Mouse (Mus musculus) MEL (cell line): ENCODE data around the gene Hist1h2ae. TPM values are rescaled to one million over a fixed set of nuclear protein-coding genes. Genes with fewer than 3 reads are reported as not detected.
"Not testable (repeated sequence)": the region's sequence is repeated elsewhere in the genome, so short reads cannot be mapped to it uniquely, and the experiment has no call there.

Source experiments
- DNase-seq: peaks from one replicate; pipeline ENCODE4 v3.0.0; 2011; ENCODE audit warnings: low read depth, low spot score
- H3K27ac ChIP-seq: 2 replicates; pipeline ENCODE4 v1.5.1; 2012; ENCODE audit warnings: low read depth, mild to moderate bottlenecking, control low read depth, low read length, moderate library complexity; ENCODE audit not compliant: control insufficient read depth
- H3K27me3 ChIP-seq, 2 experiments: fragments of 150-350 bp in 1 of 2; sonication (generic) in 1 of 2; 2 replicates each; pipeline ENCODE4 v1.6.1; 2012; ENCODE audit warnings: low read length in 2 of 2, mild to moderate bottlenecking in 2 of 2, improper control_type of control experiment in 1 of 2, moderate library complexity in 1 of 2; ENCODE audit not compliant: insufficient read depth in 2 of 2, control insufficient read depth in 1 of 2
- H3K36me3 ChIP-seq, 2 experiments: 2 replicates each; pipeline ENCODE4 v1.6.1; 2012 to 2014; ENCODE audit warnings: low read length in 2 of 2, improper control_type of control experiment in 1 of 2, inconsistent platforms in 1 of 2, mild to moderate bottlenecking in 1 of 2; ENCODE audit not compliant: insufficient read depth in 2 of 2, control insufficient read depth in 1 of 2
- H3K4me1 ChIP-seq, 2 experiments: fragments of 150-350 bp in 1 of 2; sonication (generic) in 1 of 2; 2 replicates each; pipeline ENCODE4 v1.6.1; 2012; ENCODE audit warnings: low read length in 2 of 2, improper control_type of control experiment in 1 of 2, mild to moderate bottlenecking in 1 of 2; ENCODE audit not compliant: insufficient read depth in 2 of 2, control insufficient read depth in 1 of 2
- H3K4me3 ChIP-seq, 2 experiments: fragments of 150-350 bp in 1 of 2; sonication (generic) in 1 of 2; 2 replicates each; pipeline ENCODE4 v1.5.1; 2012; ENCODE audit warnings: low read depth in 2 of 2, low read length in 2 of 2, mild to moderate bottlenecking in 2 of 2, moderate library complexity in 2 of 2, control low read depth in 1 of 2, improper control_type of control experiment in 1 of 2; ENCODE audit not compliant: control insufficient read depth in 1 of 2, insufficient read depth in 1 of 2
- H3K79me2 ChIP-seq: 2 replicates; pipeline ENCODE4 v1.6.1; 2012; ENCODE audit warnings: mild to moderate bottlenecking, low read length, moderate library complexity; ENCODE audit not compliant: control insufficient read depth, poor library complexity, insufficient read depth
- H3K9ac ChIP-seq: 2 replicates; pipeline ENCODE4 v1.6.1; 2012; ENCODE audit warnings: low read depth, mild to moderate bottlenecking, control low read depth, low read length, moderate library complexity; ENCODE audit not compliant: control insufficient read depth, poor library complexity, severe bottlenecking
- H3K9me3 ChIP-seq: fragments of 150-350 bp; sonication (generic); replicated peaks from 2 replicates; pipeline ENCODE4 v1.6.1; 2012; ENCODE audit warnings: mild to moderate bottlenecking, low read length, improper control_type of control experiment, moderate library complexity; ENCODE audit not compliant: insufficient read depth
- CHD1 ChIP-seq: IDR thresholded peaks from 2 replicates; pipeline ENCODE4 v1.6.1; 2012; ENCODE audit warnings: low read depth, mild to moderate bottlenecking, inconsistent platforms, low read length, improper control_type of control experiment
- CTCF ChIP-seq, 3 experiments: IDR thresholded peaks in 2 of 3; conservative IDR thresholded peaks in 1 of 3; 2 replicates each; pipeline ENCODE4 v1.5.1; 2011 to 2012; ENCODE audit warnings: low read length in 3 of 3, low read depth in 2 of 3, mild to moderate bottlenecking in 2 of 3, improper control_type of control experiment in 1 of 3, inconsistent platforms in 1 of 3, mixed read lengths in 1 of 3, moderate library complexity in 1 of 3; ENCODE audit not compliant: control insufficient read depth in 1 of 3, insufficient read depth in 1 of 3, poor library complexity in 1 of 3, severe bottlenecking in 1 of 3
- HCFC1 ChIP-seq: IDR thresholded peaks from 2 replicates; pipeline ENCODE4 v1.6.1; 2012; ENCODE audit warnings: low read depth, mild to moderate bottlenecking, inconsistent platforms, low read length, improper control_type of control experiment, moderate library complexity
- JUND ChIP-seq: IDR thresholded peaks from 2 replicates; pipeline ENCODE4 v1.6.1; 2011; ENCODE audit warnings: low read depth, mild to moderate bottlenecking, improper control_type of control experiment, low read length
- POLR2AphosphoS2 ChIP-seq: IDR thresholded peaks from 2 replicates; pipeline ENCODE4 v1.6.1; 2011; ENCODE audit warnings: low read length, improper control_type of control experiment
- POLR2AphosphoS5 ChIP-seq: IDR thresholded peaks from 2 replicates; pipeline ENCODE4 v1.6.1; 2012; ENCODE audit warnings: low read depth, borderline replicate concordance, mild to moderate bottlenecking, inconsistent platforms, low read length, moderate library complexity, mixed read lengths
- RAD21 ChIP-seq: IDR thresholded peaks from 2 replicates; pipeline ENCODE4 v1.6.1; 2011; ENCODE audit warnings: mild to moderate bottlenecking, low read depth, low read length, improper control_type of control experiment
- SIN3A ChIP-seq: IDR thresholded peaks from 2 replicates; pipeline ENCODE4 v1.6.1; 2012; ENCODE audit warnings: low read length, improper control_type of control experiment, inconsistent platforms
- TBP ChIP-seq: IDR thresholded peaks from 2 replicates; pipeline ENCODE4 v1.8.0; 2011; ENCODE audit warnings: low read depth, low read length, improper control_type of control experiment
- USF2 ChIP-seq, 2 experiments: IDR thresholded peaks; 2 replicates each; pipeline ENCODE4 v1.6.1; 2011 to 2012; ENCODE audit warnings: improper control_type of control experiment in 2 of 2, low read length in 2 of 2, borderline replicate concordance in 1 of 2, inconsistent platforms in 1 of 2, low read depth in 1 of 2, mild to moderate bottlenecking in 1 of 2; ENCODE audit not compliant: insufficient read depth in 1 of 2
- polyA plus RNA-seq, 2 experiments: library from polyadenylated mRNA; stranded (reverse) in 1 of 2; unstranded in 1 of 2; fragments of >175 nt in 1 of 2; fragments of >200 nt in 1 of 2; gene quantifications; 2 replicates each; pipeline versions ENCODE4 v1.2.1 to v1.2.4; 2012; ENCODE audit warnings: low replicate concordance in 2 of 2, low read depth in 1 of 2; ENCODE audit not compliant: insufficient read length in 2 of 2, insufficient read depth in 1 of 2, missing spikeins in 1 of 2
- total RNA-seq: library from RNA; depleted of rRNA; stranded (reverse); fragments of 300-350 nt; gene quantifications from 2 replicates; pipeline ENCODE4 v1.2.3, GENCODE M21; 2012

Gene Hist1h2ae
- total and polyA plus RNA-seq, 3 experiments: 3.3 to 560 TPM; not detected in 1

- H3K36me3 ChIP-seq: peaks cover 0 to 20% of the 10 kb centered on the region in 2 experiments; a peak in 2 of 4 replicates
- not testable (repeated sequence) for H3K79me2 ChIP-seq, H3K4me1 ChIP-seq, H3K9me3 ChIP-seq, H3K27me3 ChIP-seq
- DNase-seq: peak; percentile 82
- H3K27ac ChIP-seq: peak overlapping the region; percentile 95
- H3K4me3 ChIP-seq: peak overlapping the region; percentile 51 to 56
- H3K9ac ChIP-seq: peak overlapping the region; percentile 87
- TF ChIP-seq TBP (peak; percentile 44; the same call in 1 of the 2 replicates), POLR2AphosphoS5 (peak; percentile 87; the same call in 1 of the 2 replicates)
Measured at GRCm38 (mm10) chr13:23542225-23542980, 28.6 kb downstream of the Hist1h2ae start.

- H3K27me3 ChIP-seq: no peaks in the 10 kb centered on the region
Measured at GRCm38 (mm10) chr13:23541497-23541896, 29.5 kb downstream of the Hist1h2ae start.

DNA sequence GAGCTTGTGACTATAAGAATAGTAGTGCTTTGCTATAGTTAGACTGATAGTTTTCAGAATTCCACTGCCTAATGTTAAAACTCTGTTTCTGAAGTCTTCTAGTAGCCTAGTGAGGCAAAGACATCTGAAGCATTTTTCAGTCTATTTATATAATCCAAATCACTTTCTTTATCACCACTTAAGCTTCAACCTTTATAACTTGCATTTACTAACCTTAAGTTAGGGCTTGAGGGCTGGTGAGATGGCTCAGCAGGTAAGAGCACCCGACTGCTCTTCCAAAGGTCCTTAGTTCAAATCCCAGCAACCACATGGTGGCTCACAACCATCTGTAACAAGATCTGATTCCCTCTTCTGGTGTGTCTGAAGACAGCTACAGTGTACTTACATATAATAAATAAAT lies 31.2 kb downstream of the Hist1h2ae start:
- not testable (repeated sequence) for H3K27ac ChIP-seq, H3K4me1 ChIP-seq, H3K9me3 ChIP-seq, H3K27me3 ChIP-seq, H3K4me3 ChIP-seq, H3K79me2 ChIP-seq, H3K9ac ChIP-seq, DNase-seq
- H3K36me3 ChIP-seq: peaks cover 0 to 19% of the 10 kb centered on the region in 2 experiments; a peak in 2 of 4 replicates
- peak; percentile 70 for TF ChIP-seq TBP

More at GRCm38 (mm10) chr13:23541497-23541896, 29.5 kb downstream of the Hist1h2ae start:
- DNase-seq: peak; percentile 49
- Histone ChIP-seq H3K27ac (no peak overlapping the region), H3K79me2 (no peaks in the 10 kb centered on the region), H3K9ac (peak overlapping the region; percentile 24; the same call in 1 of the 2 replicates), H3K9me3 (no peaks in the 10 kb centered on the region), H3K4me3 (peak overlapping the region in 1 of 2 experiments; percentile 51; a peak in 1 of 4 replicates), H3K36me3 (peaks cover 0 to 22% of the 10 kb centered on the region in 2 experiments; a peak in 2 of 4 replicates), H3K4me1 (peaks cover 2 to 7% of the 10 kb centered on the region in 2 experiments; a peak in 3 of 4 replicates)
- 0 out of 2 replicates have a peak, but pooled peaks have one; percentile 54 for TF ChIP-seq TBP
- no peak for TF ChIP-seq POLR2AphosphoS5

GRCm38 (mm10) chr13:23538249-23538648 lies 32.8 kb downstream of the Hist1h2ae start:
- Histone ChIP-seq H3K27ac (no peak overlapping the region), H3K9ac (no peak overlapping the region), H3K9me3 (no peaks in the 10 kb centered on the region), H3K4me3 (no peak overlapping the region), H3K36me3 (peaks cover 0 to 20% of the 10 kb centered on the region in 2 experiments; a peak in 2 of 4 replicates), H3K79me2 (peaks cover 4% of the 10 kb centered on the region; the same call in 1 of the 2 replicates), H3K4me1 (peaks cover 2 to 4% of the 10 kb centered on the region in 2 experiments; a peak in 3 of 4 replicates), H3K27me3 (no peaks in the 10 kb centered on the region)
- peak; percentile 58 for DNase-seq
- TF ChIP-seq USF2 (IDR thresholded peaks at IDR 0.05; ENCODE audit: borderline replicate concordance in 1 of 2, insufficient read depth in 1 of 2, low read depth in 1 of 2, low read length in 2 of 2): no peak
- TF ChIP-seq CHD1: no peak
- TF ChIP-seq HCFC1: no peak
- TF ChIP-seq RAD21: no peak
- TF ChIP-seq POLR2AphosphoS2: no peak
- no peak for TF ChIP-seq SIN3A
- TF ChIP-seq JUND: no peak
- no peak for TF ChIP-seq CTCF (IDR thresholded peaks at IDR 0.05 in 2 of 3, conservative IDR thresholded peaks at IDR 0.05 in 1 of 3; ENCODE audit: control insufficient read depth in 1 of 3, insufficient read depth in 1 of 3, low read depth in 2 of 3, low read length in 3 of 3, poor library complexity in 1 of 3, severe bottlenecking in 1 of 3)
- TF ChIP-seq, all 39 proteins: peak for 0
